Mouse (Mus musculus) erythroblast, embryonic 14.5 days (primary cell): ENCODE data around the gene Cblb.

Source experiments
- GATA1 ChIP-seq: IDR thresholded peaks from 2 replicates; pipeline ENCODE4 v1.6.1; 2012; ENCODE audit warnings: low read length, inconsistent platforms, mixed read lengths
- TAL1 ChIP-seq: IDR thresholded peaks from 3 replicates; pipeline ENCODE4 v1.6.1; 2012; ENCODE audit warnings: low read length, inconsistent platforms, mixed read lengths

- TF ChIP-seq TAL1 (no peak), GATA1 (no peak)
Measured at GRCm38 (mm10) chr16:52069648-52070047, 38.6 kb downstream of the Cblb start.
